Mouse (Mus musculus): Measurements from ENCODE around the gene Morf4l2. TPM values are rescaled to one million over a fixed set of nuclear protein-coding genes. Genes with fewer than 3 reads are reported as not detected.
A peak's percentile ranks its signal among the peaks of the same experiment; 100 is the strongest.

The Morf4l2 gene
- polyA plus RNA-seq (2015; fragmentation: Nextera tagmentation; extraction: Ambion mirVana): 541 and 552 TPM in 2 replicates

- Histone ChIP-seq H3K27me3 (replicated peaks; ENCODE audit: control insufficient read depth, insufficient read depth, low read length) (no peaks in the 10 kb centered on the region), H3K9ac (ENCODE audit: low read depth, low read length) (0 out of 2 replicates have a peak within 1 kb of the TSS, but pooled peaks have one; percentile 52), H3K27ac (ENCODE audit: low read depth, low read length) (peak within 1 kb of the TSS; percentile 87), H3K4me1 (ENCODE audit: control insufficient read depth, insufficient read depth, low read depth, low read length) (peaks cover 6% of the 10 kb centered on the region), H3K4me2 (ENCODE audit: low read length) (peak within 1 kb of the TSS; percentile 57), H3K9me3 (ENCODE audit: control insufficient read depth, low read length) (no peaks in the 10 kb centered on the region), H3K36me3 (ENCODE audit: control insufficient read depth, insufficient read depth, low read length) (no peaks in the 10 kb centered on the region), H3K4me3 (ENCODE audit: low read length) (peak within 1 kb of the TSS; percentile 43)
- no peak for ATAC-seq
- WGBS: 90% methylated on average over 12 of the region's 12 CpGs
Observed at GRCm38 (mm10) chrX:136743459-136743858, at the start of gene Morf4l2. TSS of gene Morf4l2 (minus strand) at chrX:136743690.

GRCm38 (mm10) chrX:136789446-136789845 is 46.0 kb upstream of the Morf4l2 start:
- Histone ChIP-seq H3K4me3 (ENCODE audit: low read length) (no peak overlapping the region), H3K36me3 (ENCODE audit: control insufficient read depth, insufficient read depth, low read length) (0 out of 2 replicates have a peak, but pooled peaks cover 2% of the 10 kb centered on the region), H3K27me3 (replicated peaks; ENCODE audit: control insufficient read depth, insufficient read depth, low read length) (no peaks in the 10 kb centered on the region), H3K9me3 (ENCODE audit: control insufficient read depth, low read length) (no peaks in the 10 kb centered on the region), H3K27ac (ENCODE audit: low read depth, low read length) (no peak overlapping the region), H3K4me2 (ENCODE audit: low read length) (no peak overlapping the region), H3K4me1 (ENCODE audit: control insufficient read depth, insufficient read depth, low read depth, low read length) (no peaks in the 10 kb centered on the region), H3K9ac (ENCODE audit: low read depth, low read length) (no peak overlapping the region)
- no peak for ATAC-seq
- WGBS: 88% methylated on average over 4 of the region's 4 CpGs

GRCm38 (mm10) chrX:136780041-136780440 is 36.6 kb upstream of the Morf4l2 start, which contains the start of gene Glra4:
TSS of gene Glra4 (minus strand) at chrX:136780141.
- H3K4me1 ChIP-seq (ENCODE audit: control insufficient read depth, insufficient read depth, low read depth, low read length): no peaks in the 10 kb centered on the region
- 0 out of 2 replicates have a peak, but pooled peaks cover 2% of the 10 kb centered on the region for H3K27me3 ChIP-seq (replicated peaks; ENCODE audit: control insufficient read depth, insufficient read depth, low read length)
- no peak within 1 kb of the TSS for H3K4me3 ChIP-seq (ENCODE audit: low read length)
- WGBS: 71% methylated on average over 3 of the region's 3 CpGs
- ATAC-seq: no peak
- no peak within 1 kb of the TSS for H3K9ac ChIP-seq (ENCODE audit: low read depth, low read length)
- H3K27ac ChIP-seq (ENCODE audit: low read depth, low read length): no peak within 1 kb of the TSS
- no peak within 1 kb of the TSS for H3K4me2 ChIP-seq (ENCODE audit: low read length)
- H3K36me3 ChIP-seq (ENCODE audit: control insufficient read depth, insufficient read depth, low read length): no peaks in the 10 kb centered on the region
- H3K9me3 ChIP-seq (ENCODE audit: control insufficient read depth, low read length): no peaks in the 10 kb centered on the region

GRCm38 (mm10) chrX:136779262-136779661 is 35.8 kb upstream of the Morf4l2 start:
- Histone ChIP-seq H3K9me3 (ENCODE audit: control insufficient read depth, low read length) (no peaks in the 10 kb centered on the region), H3K27ac (ENCODE audit: low read depth, low read length) (no peak overlapping the region), H3K9ac (ENCODE audit: low read depth, low read length) (no peak overlapping the region), H3K4me3 (ENCODE audit: low read length) (no peak overlapping the region), H3K27me3 (replicated peaks; ENCODE audit: control insufficient read depth, insufficient read depth, low read length) (0 out of 2 replicates have a peak, but pooled peaks cover 2% of the 10 kb centered on the region), H3K36me3 (ENCODE audit: control insufficient read depth, insufficient read depth, low read length) (no peaks in the 10 kb centered on the region), H3K4me1 (ENCODE audit: control insufficient read depth, insufficient read depth, low read depth, low read length) (no peaks in the 10 kb centered on the region), H3K4me2 (ENCODE audit: low read length) (no peak overlapping the region)
- ATAC-seq: no peak
- 63% methylated on average over 2 of the region's 2 CpGs for WGBS

GRCm38 (mm10) chrX:136778046-136778445 is 34.6 kb upstream of the Morf4l2 start:
- WGBS: 82% methylated on average over 3 of the region's 3 CpGs

GRCm38 (mm10) chrX:136773035-136773434 is 29.5 kb upstream of the Morf4l2 start:
- ATAC-seq: no peak
- 33% methylated on average over 1 of the region's 1 CpGs for WGBS
- no peak overlapping the region for H3K27ac ChIP-seq (ENCODE audit: low read depth, low read length)
- H3K27me3 ChIP-seq (replicated peaks; ENCODE audit: control insufficient read depth, insufficient read depth, low read length): no peaks in the 10 kb centered on the region
- no peak overlapping the region for H3K4me2 ChIP-seq (ENCODE audit: low read length)
- no peaks in the 10 kb centered on the region for H3K36me3 ChIP-seq (ENCODE audit: control insufficient read depth, insufficient read depth, low read length)
- no peaks in the 10 kb centered on the region for H3K9me3 ChIP-seq (ENCODE audit: control insufficient read depth, low read length)
- no peaks in the 10 kb centered on the region for H3K4me1 ChIP-seq (ENCODE audit: control insufficient read depth, insufficient read depth, low read depth, low read length)
- no peak overlapping the region for H3K4me3 ChIP-seq (ENCODE audit: low read length)
- H3K9ac ChIP-seq (ENCODE audit: low read depth, low read length): no peak overlapping the region

More at GRCm38 (mm10) chrX:136778046-136778445, 34.6 kb upstream of the Morf4l2 start:
- Histone ChIP-seq H3K9ac (ENCODE audit: low read depth, low read length) (no peak overlapping the region), H3K4me2 (ENCODE audit: low read length) (no peak overlapping the region), H3K9me3 (ENCODE audit: control insufficient read depth, low read length) (no peaks in the 10 kb centered on the region), H3K4me3 (ENCODE audit: low read length) (no peak overlapping the region), H3K36me3 (ENCODE audit: control insufficient read depth, insufficient read depth, low read length) (no peaks in the 10 kb centered on the region), H3K27ac (ENCODE audit: low read depth, low read length) (no peak overlapping the region), H3K27me3 (replicated peaks; ENCODE audit: control insufficient read depth, insufficient read depth, low read length) (0 out of 2 replicates have a peak, but pooled peaks cover 2% of the 10 kb centered on the region), H3K4me1 (ENCODE audit: control insufficient read depth, insufficient read depth, low read depth, low read length) (no peaks in the 10 kb centered on the region)
- no peak for ATAC-seq

- Histone ChIP-seq H3K27ac (ENCODE audit: low read depth, low read length) (no peak overlapping the region), H3K27me3 (replicated peaks; ENCODE audit: control insufficient read depth, insufficient read depth, low read length) (no peaks in the 10 kb centered on the region), H3K9ac (ENCODE audit: low read depth, low read length) (no peak overlapping the region), H3K36me3 (ENCODE audit: control insufficient read depth, insufficient read depth, low read length) (no peaks in the 10 kb centered on the region), H3K4me3 (ENCODE audit: low read length) (no peak overlapping the region), H3K4me2 (ENCODE audit: low read length) (0 out of 2 replicates have a peak overlapping the region, but pooled peaks have one; percentile 25), H3K4me1 (ENCODE audit: control insufficient read depth, insufficient read depth, low read depth, low read length) (no peaks in the 10 kb centered on the region), H3K9me3 (ENCODE audit: control insufficient read depth, low read length) (no peaks in the 10 kb centered on the region)
- WGBS: 65% methylated on average over 11 of the region's 11 CpGs
- ATAC-seq: peak; percentile 85
Observed at GRCm38 (mm10) chrX:136761103-136762074, 17.9 kb upstream of the Morf4l2 start.

GRCm38 (mm10) chrX:136755464-136755863 is 12.0 kb upstream of the Morf4l2 start:
- no peak for ATAC-seq
- H3K4me1 ChIP-seq (ENCODE audit: control insufficient read depth, insufficient read depth, low read depth, low read length): no peaks in the 10 kb centered on the region
- WGBS: 88% methylated on average over 3 of the region's 3 CpGs
- H3K27ac ChIP-seq (ENCODE audit: low read depth, low read length): no peak overlapping the region
- 0 out of 2 replicates have a peak, but pooled peaks cover 3% of the 10 kb centered on the region for H3K36me3 ChIP-seq (ENCODE audit: control insufficient read depth, insufficient read depth, low read length)
- H3K9ac ChIP-seq (ENCODE audit: low read depth, low read length): no peak overlapping the region
- no peaks in the 10 kb centered on the region for H3K27me3 ChIP-seq (replicated peaks; ENCODE audit: control insufficient read depth, insufficient read depth, low read length)
- no peak overlapping the region for H3K4me2 ChIP-seq (ENCODE audit: low read length)
- H3K9me3 ChIP-seq (ENCODE audit: control insufficient read depth, low read length): no peaks in the 10 kb centered on the region
- no peak overlapping the region for H3K4me3 ChIP-seq (ENCODE audit: low read length)

GRCm38 (mm10) chrX:136749329-136749728 is 5.8 kb upstream of the Morf4l2 start:
- 64% methylated on average over 4 of the region's 4 CpGs for WGBS
- no peak overlapping the region for H3K4me3 ChIP-seq (ENCODE audit: low read length)

More at GRCm38 (mm10) chrX:136749329-136749728, 5.8 kb upstream of the Morf4l2 start:
- Histone ChIP-seq H3K27me3 (replicated peaks; ENCODE audit: control insufficient read depth, insufficient read depth, low read length) (no peaks in the 10 kb centered on the region), H3K4me1 (ENCODE audit: control insufficient read depth, insufficient read depth, low read depth, low read length) (no peaks in the 10 kb centered on the region), H3K4me2 (ENCODE audit: low read length) (no peak overlapping the region), H3K36me3 (ENCODE audit: control insufficient read depth, insufficient read depth, low read length) (0 out of 2 replicates have a peak, but pooled peaks cover 3% of the 10 kb centered on the region), H3K9ac (ENCODE audit: low read depth, low read length) (no peak overlapping the region), H3K27ac (ENCODE audit: low read depth, low read length) (no peak overlapping the region), H3K9me3 (ENCODE audit: control insufficient read depth, low read length) (no peaks in the 10 kb centered on the region)
- ATAC-seq: no peak
